Mouse (Mus musculus): Measurements from ENCODE around the gene Tnpo3.

The Tnpo3 gene

DNA sequence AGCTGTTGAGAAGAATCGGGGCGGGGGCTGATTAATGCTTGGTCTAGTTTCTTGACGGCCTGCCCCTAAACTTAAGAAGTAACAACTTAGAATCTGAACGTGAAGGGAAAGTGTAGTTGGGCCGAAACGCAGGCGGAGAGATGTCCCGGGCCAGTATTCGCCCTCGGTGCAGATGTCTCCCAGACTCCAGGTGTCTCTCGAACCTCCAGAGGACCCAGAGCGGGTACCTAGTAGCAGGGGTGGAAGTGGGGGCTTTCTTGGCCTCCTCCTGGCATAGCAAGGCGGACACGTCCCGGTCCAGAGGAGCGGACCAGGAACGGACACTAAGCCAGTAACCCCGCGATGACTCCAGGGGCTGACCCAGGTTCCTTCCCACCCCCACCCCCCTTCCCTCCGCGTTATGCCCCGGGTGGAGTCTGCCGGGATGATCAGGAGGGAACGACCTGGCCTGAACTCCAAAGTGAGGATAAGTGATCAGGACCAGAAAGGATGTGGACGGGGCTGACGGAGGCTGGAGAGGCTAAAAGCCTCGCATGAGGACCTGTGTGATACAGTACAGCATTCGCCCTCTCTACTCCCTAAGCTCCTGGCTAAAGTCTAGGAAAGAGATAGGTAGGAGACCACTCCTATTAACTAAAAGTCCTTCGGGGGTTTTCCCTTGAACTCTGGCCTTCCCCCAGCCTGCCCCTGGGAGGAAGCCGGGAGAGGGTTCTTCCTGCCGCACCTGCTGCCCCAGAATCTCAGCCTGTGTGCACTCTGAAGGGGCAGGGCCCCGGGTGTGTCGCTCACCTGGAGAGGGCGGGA lies 82.1 kb downstream of the Tnpo3 start:
- DNase-seq (ENCODE audit: low spot score in 2 of 2), result no peak

DNA sequence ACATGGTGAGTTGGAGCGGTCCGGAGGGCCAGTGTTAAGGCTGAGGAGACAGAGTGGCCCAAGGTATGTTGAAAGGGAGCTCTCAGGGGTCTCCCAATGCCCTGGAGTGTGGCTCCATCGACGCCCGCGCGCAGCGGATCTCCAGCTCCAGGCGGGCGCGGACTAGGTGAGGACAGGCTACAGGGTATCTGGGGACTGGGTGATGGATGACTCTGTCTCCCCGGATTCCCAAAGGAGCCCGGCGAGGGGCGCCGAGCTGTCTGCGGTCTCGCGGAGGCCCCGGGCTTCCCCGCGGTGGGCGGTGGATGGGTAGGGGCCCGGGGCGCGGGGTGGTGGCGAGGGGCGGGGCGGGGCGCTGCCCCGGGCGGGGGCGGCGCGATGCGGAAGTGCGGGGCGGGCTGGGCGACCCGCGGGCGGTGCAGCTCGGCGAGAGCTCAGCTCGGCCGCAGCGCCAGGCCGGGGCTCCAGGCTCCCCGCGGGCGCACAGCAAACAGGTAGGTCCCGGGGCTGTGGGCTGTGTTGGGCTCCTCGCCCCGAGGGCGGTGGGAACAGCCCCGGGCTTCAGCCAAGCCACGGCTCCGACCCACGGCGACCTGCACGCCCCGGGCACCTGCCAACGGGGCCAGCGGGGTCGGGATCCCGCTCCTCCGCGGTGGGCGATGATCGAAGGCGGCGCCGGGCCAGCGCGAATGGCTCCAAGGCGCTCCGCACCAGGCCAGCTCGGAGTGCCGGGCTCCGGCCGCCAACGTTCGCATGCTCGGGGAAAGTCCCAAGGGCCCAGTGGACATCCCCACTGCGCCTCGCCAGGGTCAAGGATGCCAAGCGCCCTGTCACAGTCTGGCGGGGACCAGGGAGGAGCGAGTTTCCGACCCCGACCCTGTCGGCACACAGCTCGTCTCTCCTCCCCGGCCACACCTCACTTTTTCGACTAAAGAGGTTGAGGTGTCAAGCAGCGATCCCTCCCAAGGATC lies 83.1 kb downstream of the Tnpo3 start, which contains the start of gene Irf5:
Gene Irf5, plus strand, starts transcription at position 345 of the 971 bp plus-strand sequence.
- no peak for DNase-seq (ENCODE audit: low spot score in 2 of 2)

DNA sequence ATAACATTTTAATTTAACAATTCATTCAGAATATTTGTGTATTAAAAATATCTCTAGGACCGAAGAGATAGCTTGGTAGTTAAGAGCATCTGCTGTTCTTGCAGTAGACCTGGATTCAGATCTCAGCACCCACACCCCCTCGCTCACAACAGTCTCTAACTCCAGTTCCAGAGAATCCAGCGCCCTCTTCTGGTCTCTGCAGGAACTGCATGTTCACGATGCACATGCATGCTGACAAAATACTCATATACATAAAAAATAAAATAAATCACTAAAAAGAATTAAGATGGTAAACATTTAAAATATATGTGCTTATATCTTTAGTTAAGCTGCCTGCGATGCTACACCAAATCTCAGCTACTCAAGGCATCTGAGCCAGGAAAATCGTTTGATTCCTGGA lies 84.4 kb downstream of the Tnpo3 start:
- DNase-seq (ENCODE audit: low spot score in 2 of 2), result no peak

DNA sequence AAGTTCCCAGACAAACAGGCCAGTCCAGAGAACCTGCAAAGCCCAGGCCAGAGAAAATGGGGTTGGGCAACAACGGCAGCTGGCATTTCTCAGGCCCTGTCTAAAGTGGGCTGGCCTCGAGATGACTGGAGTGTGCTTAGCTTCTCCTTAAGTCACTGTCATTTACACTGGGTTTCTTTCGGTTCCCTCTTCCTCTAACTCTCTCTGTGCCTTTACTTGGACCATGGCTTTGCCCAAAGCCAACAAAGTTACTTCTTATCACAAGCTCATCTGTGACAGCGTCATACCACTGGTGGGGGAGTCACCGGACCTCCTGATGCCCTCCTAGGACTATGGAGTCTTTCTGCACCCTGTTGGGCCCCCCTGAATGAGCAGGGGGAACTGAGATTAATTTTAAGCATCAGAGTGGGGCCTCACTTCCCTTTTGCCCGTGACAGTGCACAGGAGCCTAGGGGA lies 85.6 kb downstream of the Tnpo3 start:
- DNase-seq (ENCODE audit: low spot score in 2 of 2), result no peak

DNA sequence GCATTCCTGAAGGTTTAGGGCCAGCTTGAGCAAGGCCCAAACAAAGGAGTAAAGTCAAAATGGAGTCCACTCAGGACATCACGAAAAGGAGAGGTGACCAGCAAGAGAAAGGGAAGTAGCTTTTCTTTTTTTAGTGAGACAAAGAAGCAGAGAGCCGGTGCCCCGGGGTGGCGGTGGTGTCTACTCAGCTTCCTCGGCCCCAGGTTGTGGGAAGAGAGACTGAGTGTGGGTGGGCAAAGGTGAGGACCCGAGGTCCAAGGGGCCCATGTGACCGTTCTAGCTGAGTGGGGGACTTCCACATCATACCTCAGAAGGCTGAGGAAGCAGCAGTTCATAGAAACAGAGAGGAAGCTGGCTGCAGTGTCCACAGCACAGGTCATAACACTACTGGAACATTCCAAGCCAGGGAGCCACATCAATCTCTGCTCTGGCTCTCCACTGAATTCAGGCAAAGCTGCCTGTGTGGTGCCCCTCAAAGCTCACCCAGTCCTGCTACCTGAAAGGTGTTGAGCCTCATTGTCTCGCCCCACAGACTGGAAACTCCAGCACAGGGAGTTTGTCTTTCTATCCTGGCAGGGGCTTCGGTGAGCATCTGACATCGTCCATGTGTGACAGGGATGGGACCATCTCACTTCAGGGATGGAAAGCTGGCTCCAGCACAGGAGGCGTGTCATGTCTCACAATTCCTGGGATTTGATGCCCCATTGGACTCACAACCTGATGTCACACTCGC lies 86.2 kb downstream of the Tnpo3 start:
- no peak for DNase-seq (ENCODE audit: low spot score in 2 of 2)

DNA sequence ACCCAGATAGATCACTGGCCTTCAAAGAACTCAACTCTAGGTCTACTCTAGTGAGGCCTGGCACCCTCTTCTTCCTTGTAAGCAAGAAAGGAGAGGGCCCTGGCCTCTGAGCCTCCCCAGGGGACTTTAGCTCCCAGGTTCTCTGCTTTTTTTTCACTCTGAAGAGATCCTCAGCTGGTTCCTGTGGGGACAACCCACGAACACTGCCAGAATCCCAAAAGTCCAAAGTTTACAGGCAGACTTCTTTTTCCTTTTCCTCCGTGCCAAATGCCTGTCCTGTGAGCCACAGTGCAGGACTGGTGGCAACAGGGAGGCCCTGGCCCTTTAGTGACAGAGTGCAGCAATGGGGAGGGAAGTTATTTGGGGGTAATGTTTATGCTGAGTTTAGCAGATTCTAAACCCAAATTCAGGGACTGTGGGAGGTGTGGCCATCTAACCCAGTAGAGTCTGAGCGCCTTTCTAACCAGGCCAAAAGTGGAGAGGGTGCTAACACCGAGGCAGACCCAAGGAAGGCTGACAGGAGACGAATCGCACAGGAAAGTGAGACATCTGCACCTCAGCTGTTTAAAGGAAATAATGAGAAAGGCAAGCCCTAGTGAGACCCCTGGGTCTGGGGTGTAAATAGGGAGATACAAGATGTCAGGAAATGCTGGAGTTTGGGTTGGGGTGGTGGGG lies 86.9 kb downstream of the Tnpo3 start:
- no peak for DNase-seq (ENCODE audit: low spot score in 2 of 2)

DNA sequence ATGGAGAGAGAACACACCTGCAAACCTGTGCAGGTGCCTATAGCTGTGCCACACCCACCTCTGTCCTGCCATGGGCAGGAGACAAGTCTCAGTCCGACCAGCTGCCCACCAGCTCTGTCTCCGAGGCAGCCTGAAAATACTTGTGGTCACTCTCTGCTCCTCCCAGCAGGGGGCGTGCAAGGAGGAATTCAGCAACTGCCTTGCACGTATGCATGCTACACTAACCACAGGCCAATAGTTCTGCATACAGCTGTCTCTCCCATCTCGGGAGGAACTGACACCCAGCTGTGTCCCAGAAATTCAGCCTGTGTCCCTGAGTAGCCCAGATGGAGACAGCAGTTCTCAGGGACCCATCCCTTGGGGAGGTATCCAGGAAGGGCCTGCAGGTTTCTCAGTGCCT lies 92.5 kb downstream of the Tnpo3 start:
- peak in 1 of 2 experiments; percentile 62 for DNase-seq (ENCODE audit: low spot score in 2 of 2)

DNA sequence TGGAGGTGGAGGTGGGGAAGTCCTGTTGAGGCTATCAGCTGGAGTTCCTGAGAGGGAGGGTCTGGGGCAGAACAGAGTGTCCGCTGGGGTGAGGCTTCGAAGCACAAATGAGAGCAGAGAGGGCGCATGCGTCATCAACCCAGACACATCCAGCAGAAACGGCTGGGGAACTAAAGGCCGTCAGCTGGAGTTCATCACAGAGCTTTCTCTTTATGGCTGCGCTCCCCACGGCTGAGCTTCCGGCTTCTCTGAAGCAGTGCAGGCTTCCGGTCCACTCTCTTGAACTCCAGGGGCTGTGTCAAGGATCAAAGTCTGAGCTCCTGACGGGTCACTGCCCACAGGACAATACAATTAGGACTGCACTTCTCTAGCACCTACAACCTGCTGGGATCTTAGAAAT lies 96.4 kb downstream of the Tnpo3 start:
- DNase-seq (ENCODE audit: low spot score in 2 of 2), result no peak

DNA sequence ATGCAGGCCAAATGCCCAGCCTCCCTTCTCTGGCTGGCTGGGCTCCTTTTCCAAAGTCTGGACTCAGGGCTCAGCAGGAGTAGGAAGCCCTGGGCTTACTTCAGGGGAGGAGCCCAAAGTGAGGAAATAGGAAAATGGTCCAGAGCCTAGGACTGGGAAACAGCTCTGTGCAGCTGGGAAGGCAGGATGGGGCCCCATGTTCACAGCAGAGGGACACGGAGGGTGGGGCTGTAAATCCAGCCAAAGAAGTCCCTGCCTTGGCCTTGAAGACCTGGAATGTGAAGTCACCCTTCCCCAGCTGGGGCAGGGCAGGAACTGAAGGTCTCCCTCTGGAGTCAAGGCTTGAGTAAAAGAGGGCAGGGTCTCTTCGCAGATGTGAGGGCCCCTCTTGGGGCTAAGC lies 100.6 kb downstream of the Tnpo3 start:
- no peak for DNase-seq (ENCODE audit: low spot score in 2 of 2)

DNA sequence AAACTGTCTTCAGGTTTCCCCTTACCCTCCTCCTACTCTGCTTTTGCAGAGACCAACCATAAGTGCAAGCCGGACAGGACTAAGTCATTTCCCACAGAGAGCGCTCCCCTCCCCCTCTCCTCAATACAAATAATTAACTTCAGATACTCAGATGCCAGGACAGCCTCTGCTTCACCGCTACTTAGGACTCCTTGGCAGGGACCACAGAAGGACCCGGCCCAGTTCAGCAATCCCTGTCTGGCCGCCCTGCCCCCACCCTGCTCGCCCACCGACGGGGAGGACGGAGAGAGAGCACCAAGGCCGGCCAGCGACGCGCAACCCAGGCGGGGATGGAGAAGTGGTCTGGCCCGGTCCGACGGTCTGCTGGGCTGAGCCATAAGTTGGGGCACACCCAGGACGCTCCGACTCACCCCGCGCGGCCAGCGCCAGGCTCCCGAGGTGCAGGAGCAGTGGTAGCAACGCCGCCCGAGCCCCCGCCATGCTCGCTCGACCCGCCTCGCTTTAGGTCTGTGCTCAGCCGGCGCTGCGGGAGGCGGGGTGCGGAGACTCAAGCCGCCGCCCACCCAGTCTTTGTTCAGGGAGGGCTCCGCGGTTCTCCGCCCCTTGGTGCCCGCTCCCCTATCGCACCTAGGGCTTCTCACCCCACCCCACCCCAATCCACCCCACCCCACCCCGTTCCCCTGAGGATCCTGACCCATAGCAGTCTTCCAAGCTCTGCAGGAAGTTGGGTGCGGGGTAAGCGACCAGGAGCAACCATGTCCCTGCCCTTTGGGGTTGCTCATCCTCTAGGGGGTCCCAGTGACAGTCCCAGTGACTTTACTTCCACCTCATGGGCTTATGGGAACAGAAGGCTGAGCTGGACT lies 102.0 kb downstream of the Tnpo3 start, which contains the start of gene Kcp:
Gene Kcp, minus strand, starts transcription at position 506 of the 863 bp plus-strand sequence.
- DNase-seq (ENCODE audit: low spot score in 2 of 2), result no peak

DNA sequence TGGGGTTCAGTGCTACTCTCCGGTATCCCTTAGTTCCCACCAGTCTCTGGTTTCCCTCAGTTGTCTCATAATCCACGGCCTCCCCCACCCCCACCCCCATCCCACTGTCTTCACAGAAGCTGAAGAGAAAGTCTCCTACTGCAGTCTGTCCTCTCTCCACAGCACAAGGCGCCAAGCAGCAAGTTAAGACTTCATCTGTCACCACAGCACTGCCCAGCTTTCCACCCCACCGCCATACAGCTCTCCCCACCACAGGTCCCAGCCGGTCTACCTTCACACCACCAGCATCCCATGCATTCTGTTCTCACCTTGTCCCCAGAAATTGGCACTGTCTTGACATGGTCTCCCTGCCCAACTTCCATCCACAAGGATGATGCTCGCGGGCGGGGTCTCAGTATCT lies 102.9 kb downstream of the Tnpo3 start:
- no peak for DNase-seq (ENCODE audit: low spot score in 2 of 2)

DNA sequence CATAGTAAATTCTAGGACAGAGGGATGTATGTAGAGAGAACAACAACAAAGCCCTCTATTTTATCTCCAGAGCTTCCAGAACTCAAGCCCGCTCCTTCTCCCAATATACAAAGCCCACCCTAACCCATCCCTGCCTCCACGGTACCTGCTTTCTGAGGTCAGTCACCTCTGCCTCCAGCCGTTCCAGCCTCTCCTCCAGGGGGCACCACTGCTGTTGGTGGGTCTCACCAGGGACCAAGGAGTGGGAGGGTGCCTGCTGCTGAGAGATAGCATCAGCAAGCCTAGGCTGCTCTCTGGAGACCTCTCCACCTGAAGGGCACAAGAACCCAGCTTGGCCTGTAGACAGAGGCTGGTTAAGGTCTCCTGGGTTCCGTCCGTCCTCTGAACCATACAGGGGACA lies 104.2 kb downstream of the Tnpo3 start:
- DNase-seq (ENCODE audit: low spot score in 2 of 2), result no peak

DNA sequence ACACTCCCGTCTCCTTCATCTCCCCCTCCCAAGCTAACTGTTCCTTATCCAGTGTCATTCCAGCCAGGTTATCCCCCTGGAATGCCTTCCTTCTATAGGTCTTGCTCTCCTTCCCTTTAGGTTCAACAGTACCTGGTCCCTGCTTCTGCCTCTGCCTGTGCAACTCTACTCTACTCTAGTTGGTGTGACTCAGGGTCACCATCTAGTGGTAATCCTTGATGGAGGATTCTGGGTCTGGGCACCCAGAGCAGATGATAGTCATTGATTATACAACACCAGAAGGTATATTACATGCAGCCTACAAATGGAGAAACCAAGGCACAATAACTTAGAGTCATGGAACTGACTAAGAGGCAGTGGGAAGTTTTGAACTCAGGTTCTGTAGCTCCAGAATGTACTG lies 108.1 kb downstream of the Tnpo3 start:
- DNase-seq (ENCODE audit: low spot score in 2 of 2), result no peak

DNA sequence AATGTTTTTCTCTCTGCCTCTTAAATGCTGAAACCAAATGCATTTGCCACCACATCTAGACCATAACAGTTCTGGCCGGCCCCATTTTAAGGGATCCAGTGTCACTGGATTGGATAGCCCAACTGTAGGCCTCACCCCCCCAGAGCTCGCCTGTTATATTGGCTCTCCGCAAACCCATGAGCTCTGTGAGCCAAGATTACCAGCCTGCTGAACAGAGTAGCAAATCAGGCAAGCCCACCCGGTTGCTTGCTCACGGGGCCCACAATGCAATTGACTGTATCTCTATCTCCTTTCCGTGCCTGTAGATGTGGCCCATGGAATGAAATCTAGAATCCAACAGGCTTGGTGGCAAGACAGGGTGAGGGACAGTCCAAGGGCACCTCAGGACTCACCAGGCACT lies 108.9 kb downstream of the Tnpo3 start:
- no peak for DNase-seq (ENCODE audit: low spot score in 2 of 2)

DNA sequence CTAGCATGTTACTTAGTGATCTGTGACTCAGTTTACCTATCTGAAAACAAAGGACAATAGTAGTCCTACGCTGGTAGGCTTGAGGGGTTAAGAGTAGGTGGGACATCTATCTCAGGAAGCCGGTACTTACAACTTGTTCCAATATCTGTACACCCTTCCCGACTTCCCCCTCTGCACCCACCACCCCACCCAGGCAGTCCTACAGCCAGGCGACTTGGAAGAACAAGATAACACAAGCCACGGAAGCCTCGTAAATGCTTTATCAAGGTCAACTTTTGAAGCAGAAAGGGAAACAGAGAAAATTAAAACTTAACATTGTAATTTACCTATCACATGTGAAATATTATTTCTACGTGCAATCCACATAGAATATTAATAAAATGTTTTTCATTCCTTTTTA lies 109.5 kb downstream of the Tnpo3 start:
- DNase-seq (ENCODE audit: low spot score in 2 of 2), result no peak

DNA sequence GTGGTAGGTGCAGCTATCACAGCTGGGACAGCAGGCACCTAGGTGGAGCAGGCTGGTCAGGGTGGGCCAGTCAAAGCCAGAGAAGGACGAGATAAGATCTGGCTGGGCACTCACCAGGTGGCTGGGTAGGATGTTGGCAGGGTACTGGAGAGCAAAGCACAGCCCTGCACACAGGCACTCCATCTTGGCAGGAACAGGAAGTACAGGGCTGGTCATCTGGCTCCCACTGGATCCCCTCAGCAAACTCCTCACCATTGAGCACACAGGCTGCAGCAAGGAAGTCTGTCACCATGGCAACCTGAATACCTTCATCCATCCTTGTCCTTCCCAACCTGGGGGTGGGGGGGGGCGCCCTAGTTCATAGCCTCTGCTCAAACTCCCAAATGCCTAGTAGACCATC lies 111.9 kb downstream of the Tnpo3 start:
- no peak for DNase-seq (ENCODE audit: low spot score in 2 of 2)

DNA sequence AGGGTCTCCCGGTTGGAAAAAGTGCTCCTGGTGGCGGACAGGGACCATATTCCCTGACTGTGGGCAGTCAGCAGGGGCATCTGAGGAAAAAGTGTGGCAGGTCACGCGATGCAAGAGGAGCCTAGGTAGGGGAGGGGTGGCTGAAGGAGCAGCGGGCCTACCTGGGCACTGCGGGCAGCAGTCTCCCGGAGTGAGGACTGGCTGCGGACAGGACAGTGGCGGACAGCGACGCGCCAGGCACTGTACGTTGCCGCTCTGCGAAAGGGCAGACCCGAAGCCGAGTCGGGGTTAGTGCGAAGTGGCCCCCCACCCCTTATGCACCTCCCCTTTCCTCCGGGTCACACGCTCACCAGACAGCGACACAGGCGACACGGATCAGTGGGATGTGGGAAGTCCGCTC lies 113.4 kb downstream of the Tnpo3 start:
- DNase-seq (ENCODE audit: low spot score in 2 of 2), result no peak

DNA sequence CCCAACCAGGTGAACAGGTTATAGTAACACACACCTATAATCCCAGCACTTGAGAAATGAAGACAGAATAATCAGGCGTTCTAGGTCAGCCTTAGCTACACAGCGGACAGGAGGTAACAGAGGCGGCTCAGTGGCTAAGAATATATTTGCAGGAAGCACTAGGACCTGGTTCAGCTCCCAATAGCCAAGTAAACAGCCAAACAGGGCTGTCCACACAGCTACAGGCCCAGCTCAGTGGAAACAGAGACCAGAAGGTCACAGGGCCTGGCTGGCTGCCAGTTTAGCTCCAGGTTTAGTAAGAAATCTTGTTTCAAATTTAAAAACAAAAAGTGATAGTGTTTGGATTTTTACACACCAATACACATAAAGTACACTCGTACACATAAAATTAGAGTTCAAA lies 115.6 kb downstream of the Tnpo3 start:
- DNase-seq (ENCODE audit: low spot score in 2 of 2), result no peak
